In genomic region chr13:81159808-81160207, GRCm38 (mm10) we compare ENCODE assay signal across 13 mouse cellular contexts.
DNase-seq lines count a peak whose midpoint lies in the region; ATAC-seq and TF ChIP-seq lines count a peak whose summit lies in the region.
"Had no signal": no experiment of that assay in that cellular context is flagged by ENCODE, and none has a peak within 500 bp of the region (broad histone marks: within the 10 kb centered on the region; RNA-seq: fewer than 3 reads in every experiment).

No protein-coding gene starts in this region.

- H3K4me3 ChIP-seq in lung, embryonic 14.5 days (ENCODE audit: low read depth, low read length): no peak overlapping the region
- no peak overlapping the region for H3K4me3 ChIP-seq in limb, embryonic 14.5 days (replicated peaks; ENCODE audit: low read length)
- H3K4me3 ChIP-seq: hindbrain, embryonic 13.5 days; midbrain, embryonic 10.5 days had no signal

- no peak overlapping the region for H3K4me2 ChIP-seq in lung, embryonic 14.5 days
- no peak overlapping the region for H3K4me2 ChIP-seq in limb, embryonic 14.5 days (replicated peaks; ENCODE audit: low read depth, low read length, severe bottlenecking)
- H3K4me2 ChIP-seq: hindbrain, embryonic 13.5 days had no signal

- no peak overlapping the region for H3K27ac ChIP-seq in lung, embryonic 14.5 days (ENCODE audit: low read depth)
- no peak overlapping the region for H3K27ac ChIP-seq in limb, embryonic 14.5 days (replicated peaks; ENCODE audit: low read depth, low read length)
- H3K27ac ChIP-seq: hindbrain, embryonic 13.5 days; liver, embryonic 14.5 days; midbrain, embryonic 10.5 days had no signal

- 53% methylated on average over 2 of the region's 2 CpGs for WGBS in lung, embryonic 14.5 days
- WGBS in limb, embryonic 14.5 days: 21% methylated on average over 2 of the region's 2 CpGs

- peak; percentile 14 for DNase-seq in heart, postnatal 4 days
- no peak for DNase-seq in heart, adult 18-20 months
- peak; percentile 57 for DNase-seq in lung, embryonic 14.5 days
- no peak for DNase-seq in lung, postnatal 25 days (ENCODE audit: low spot score)
- DNase-seq in brain, adult 2 months (ENCODE audit: low read depth, low spot score): peak; percentile 64
- peak; percentile 36 for DNase-seq in limb, embryonic 14.5 days (ENCODE audit: low spot score)
- no peak for DNase-seq in testis, postnatal 14 days (ENCODE audit: low spot score)
- DNase-seq: cerebellum, adult 9-10 months; spleen, adult 18-20 months; thymus, adult 2 months had no signal

- H3K4me1 ChIP-seq in lung, embryonic 14.5 days (ENCODE audit: insufficient read depth): no peaks in the 10 kb centered on the region
- H3K4me1 ChIP-seq in limb, embryonic 14.5 days (ENCODE audit: control insufficient read depth, insufficient read depth, low read length): no peaks in the 10 kb centered on the region
- H3K4me1 ChIP-seq: hindbrain, embryonic 13.5 days; midbrain, embryonic 10.5 days had no signal

- TF ChIP-seq CTCF in lung, embryonic 14.5 days (IDR thresholded peaks at IDR 0.05; ENCODE audit: low read depth): no peak

- H3K9ac ChIP-seq in lung, embryonic 14.5 days: no peak overlapping the region
- no peak overlapping the region for H3K9ac ChIP-seq in limb, embryonic 14.5 days (ENCODE audit: low read depth, low read length, severe bottlenecking)
- H3K9ac ChIP-seq: hindbrain, embryonic 13.5 days; liver, embryonic 14.5 days had no signal

- no peak for TF ChIP-seq POLR2A in limb, embryonic 14.5 days (IDR thresholded peaks at IDR 0.05; ENCODE audit: borderline replicate concordance, extremely low read depth, insufficient read depth, insufficient read length)

- ATAC-seq in lung, embryonic 14.5 days (ENCODE audit: insufficient read depth): peak; percentile 68
- no peak for ATAC-seq in limb, embryonic 14.5 days (ENCODE audit: low FRiP score, low read depth)

- H3K36me3 ChIP-seq in lung, embryonic 14.5 days (ENCODE audit: insufficient read depth): no peaks in the 10 kb centered on the region
- H3K36me3 ChIP-seq in limb, embryonic 14.5 days (ENCODE audit: control insufficient read depth, insufficient read depth, low read length): no peaks in the 10 kb centered on the region
- H3K36me3 ChIP-seq: hindbrain, embryonic 13.5 days; midbrain, embryonic 10.5 days had no signal

- no peaks in the 10 kb centered on the region for H3K9me3 ChIP-seq in lung, embryonic 14.5 days (ENCODE audit: low read depth, low read length)
- no peaks in the 10 kb centered on the region for H3K9me3 ChIP-seq in limb, embryonic 14.5 days (ENCODE audit: control insufficient read depth, low read length)
- H3K9me3 ChIP-seq: hindbrain, embryonic 13.5 days; midbrain, embryonic 10.5 days had no signal

- H3K27me3 ChIP-seq in lung, embryonic 14.5 days (ENCODE audit: insufficient read depth, low read length): no peaks in the 10 kb centered on the region
- H3K27me3 ChIP-seq in limb, embryonic 14.5 days (ENCODE audit: control insufficient read depth, insufficient read depth, low read length): no peaks in the 10 kb centered on the region
- H3K27me3 ChIP-seq: hindbrain, embryonic 13.5 days had no signal

Comparison
In these comparisons a context has a peak if more than half of its experiments do, and no peak if none do; other contexts are left out.
1. DNase-seq: peak in heart, postnatal 4 days (single experiment), lung, embryonic 14.5 days (single experiment), brain, adult 2 months (single experiment) and limb, embryonic 14.5 days (single experiment); none in heart, adult 18-20 months (0 of 2), lung, postnatal 25 days (single experiment) and testis, postnatal 14 days (single experiment).